Mouse (Mus musculus) liver, embryonic 13.5 days (tissue): ENCODE results near the gene Pea15a. TPM values are rescaled to one million over a fixed set of nuclear protein-coding genes. Genes with fewer than 3 reads are reported as not detected.
A peak's percentile ranks its signal among the peaks of the same experiment; 100 is the strongest.
"Not testable (repeated sequence)": the region's sequence is repeated elsewhere in the genome, so short reads cannot be mapped to it uniquely, and the experiment has no call there.

Experiments used
- ATAC-seq: fragments of 200-750 bp; cut with Nextera tagmentation; 2 replicates; pipeline ENCODE4 v1.8.0; 2017; ENCODE audit warnings: low read depth, mild to moderate bottlenecking, moderate number of reproducible peaks, moderate library complexity
- DNase-seq: peaks from one replicate; pipeline ENCODE4 v3.0.0; 2022
- H3K27ac ChIP-seq: fragments of 300-500 bp; sonication (generic); 2 replicates; pipeline ENCODE4 v1.5.1; 2015; ENCODE audit warnings: moderate library complexity, mild to moderate bottlenecking, inconsistent platforms
- H3K27me3 ChIP-seq: fragments of 300-500 bp; sonication (generic); 2 replicates; pipeline ENCODE4 v1.6.1; 2015; ENCODE audit warnings: mild to moderate bottlenecking, inconsistent platforms
- H3K36me3 ChIP-seq: fragments of 300-500 bp; sonication (generic); 2 replicates; pipeline ENCODE4 v1.6.1; 2015; ENCODE audit warnings: mild to moderate bottlenecking, inconsistent platforms
- H3K4me1 ChIP-seq: fragments of 300-500 bp; sonication (generic); replicated peaks from 2 replicates; pipeline ENCODE4 v1.6.1; 2015; ENCODE audit warnings: inconsistent platforms
- H3K4me2 ChIP-seq: fragments of 300-500 bp; sonication (generic); 2 replicates; pipeline ENCODE4 v1.6.1; 2015; ENCODE audit warnings: inconsistent platforms, mild to moderate bottlenecking, moderate library complexity
- H3K4me3 ChIP-seq: fragments of 300-500 bp; sonication (generic); replicated peaks from 2 replicates; pipeline ENCODE4 v1.5.1; 2015; ENCODE audit warnings: mild to moderate bottlenecking, inconsistent platforms
- H3K9ac ChIP-seq: fragments of 300-500 bp; sonication (generic); 2 replicates; pipeline ENCODE4 v1.6.1; 2015; ENCODE audit warnings: mild to moderate bottlenecking, inconsistent platforms
- H3K9me3 ChIP-seq: fragments of 300-500 bp; sonication (generic); replicated peaks from 2 replicates; pipeline ENCODE4 v1.6.1; 2016; ENCODE audit warnings: inconsistent platforms
- WGBS: fragments of 180-500 bp; shearing (Covaris S2); methylation state at CpG from one replicate; pipeline ENCODE4 v1.1.7; 2015; ENCODE audit not compliant: insufficient replicate concordance; 5-methylcytosine and 5-hydroxymethylcytosine counted together
- polyA plus RNA-seq: library from polyadenylated mRNA; unstranded; fragments of >200 nt; fragmentation: Nextera tagmentation; extraction: Ambion mirVana; gene quantifications from 2 replicates; pipeline ENCODE4 v1.2.1, GENCODE M21; 2015

Gene Pea15a
- polyA plus RNA-seq = 20.9 and 22.2 TPM in 2 replicates

GRCm38 (mm10) chr1:172206141-172206917 lies at the start of gene Pea15a:
Pea15a (minus strand) TSS chr1:172206804.
- H3K36me3 ChIP-seq = peaks cover 4% of the 10 kb centered on the region; the same call in 1 of the 2 replicates
- peak within 1 kb of the TSS; percentile 72 for H3K4me2 ChIP-seq
- H3K27ac ChIP-seq = peak within 1 kb of the TSS; percentile 48; the same call in 1 of the 2 replicates
- peaks cover 17% of the 10 kb centered on the region for H3K27me3 ChIP-seq
- H3K4me1 ChIP-seq = peaks cover 57% of the 10 kb centered on the region
- H3K4me3 ChIP-seq = peak within 1 kb of the TSS; percentile 58
- DNase-seq = peak; percentile 35
- ATAC-seq = peak; percentile 64
- no peaks in the 10 kb centered on the region for H3K9me3 ChIP-seq
- peak within 1 kb of the TSS; percentile 69 for H3K9ac ChIP-seq
- under 1% methylated on average over 39 of the region's 40 CpGs for WGBS

- H3K27ac ChIP-seq = no peak overlapping the region
- no peak overlapping the region for H3K4me3 ChIP-seq
- H3K4me2 ChIP-seq = no peak overlapping the region
- peaks cover 3% of the 10 kb centered on the region for H3K4me1 ChIP-seq
- ATAC-seq (no peak), DNase-seq (no peak)
- peaks cover 41% of the 10 kb centered on the region for H3K27me3 ChIP-seq
- no peak overlapping the region for H3K9ac ChIP-seq
- no peaks in the 10 kb centered on the region for H3K36me3 ChIP-seq
- WGBS = 26% methylated on average over 2 of the region's 2 CpGs
- no peaks in the 10 kb centered on the region for H3K9me3 ChIP-seq
Observed at GRCm38 (mm10) chr1:172247679-172248078, 41.1 kb upstream of the Pea15a start.

GRCm38 (mm10) chr1:172247216-172247615 lies 40.6 kb upstream of the Pea15a start:
- Histone ChIP-seq H3K9me3 (no peaks in the 10 kb centered on the region), H3K27ac (no peak overlapping the region), H3K36me3 (no peaks in the 10 kb centered on the region), H3K4me2 (no peak overlapping the region), H3K9ac (no peak overlapping the region), H3K4me3 (no peak overlapping the region), H3K4me1 (peaks cover 3% of the 10 kb centered on the region), H3K27me3 (peaks cover 45% of the 10 kb centered on the region)
- ATAC-seq = no peak
- 59% methylated on average over 4 of the region's 4 CpGs for WGBS
- no peak for DNase-seq

- H3K27ac ChIP-seq, H3K36me3 ChIP-seq, H3K9ac ChIP-seq, H3K9me3 ChIP-seq, H3K4me1 ChIP-seq, ATAC-seq, DNase-seq: not testable (repeated sequence)
- peak overlapping the region; percentile 25 for H3K4me2 ChIP-seq
- peaks cover 47% of the 10 kb centered on the region for H3K27me3 ChIP-seq
- WGBS = 25% methylated on average over 23 of the region's 23 CpGs
- H3K4me3 ChIP-seq = peak overlapping the region; percentile 11; the same call in 1 of the 2 replicates
Observed at GRCm38 (mm10) chr1:172244645-172245044, 38.0 kb upstream of the Pea15a start.

GRCm38 (mm10) chr1:172243547-172244205 lies 37.1 kb upstream of the Pea15a start:
- H3K9ac ChIP-seq = no peak overlapping the region
- ATAC-seq (no peak), DNase-seq (no peak)
- H3K4me3 ChIP-seq = no peak overlapping the region
- peak overlapping the region; percentile 25; the same call in 1 of the 2 replicates for H3K4me2 ChIP-seq
- peaks cover 3% of the 10 kb centered on the region for H3K4me1 ChIP-seq
- peaks cover 47% of the 10 kb centered on the region for H3K27me3 ChIP-seq
- 24% methylated on average over 16 of the region's 16 CpGs for WGBS
- no peaks in the 10 kb centered on the region for H3K9me3 ChIP-seq
- no peaks in the 10 kb centered on the region for H3K36me3 ChIP-seq
- H3K27ac ChIP-seq = no peak overlapping the region

DNA sequence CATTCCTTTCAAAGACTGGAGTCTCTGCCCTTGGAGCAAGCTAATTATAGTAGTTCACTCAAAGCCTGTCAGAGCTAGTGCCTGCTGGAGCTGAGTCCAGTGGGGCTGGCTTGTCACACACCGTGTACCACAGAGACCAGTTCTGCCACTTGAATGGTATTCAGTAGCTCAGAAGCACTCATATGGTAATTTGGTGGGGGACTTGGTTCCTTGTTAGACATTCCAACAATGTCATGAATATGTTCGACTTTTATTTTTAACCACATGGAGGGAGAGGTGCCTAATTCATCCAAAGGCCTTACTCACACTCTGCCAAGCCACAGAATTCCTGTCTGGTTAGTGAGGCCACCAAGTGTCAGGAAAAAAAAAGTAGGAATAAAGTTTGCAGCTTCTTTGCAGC lies 35.8 kb upstream of the Pea15a start:
- H3K9ac ChIP-seq = no peak overlapping the region
- H3K4me3 ChIP-seq = no peak overlapping the region
- ATAC-seq (no peak), DNase-seq (no peak)
- H3K4me2 ChIP-seq = no peak overlapping the region
- H3K36me3 ChIP-seq = no peaks in the 10 kb centered on the region
- no peaks in the 10 kb centered on the region for H3K9me3 ChIP-seq
- no peak overlapping the region for H3K27ac ChIP-seq
- 50% methylated on average over 2 of the region's 2 CpGs for WGBS
- peaks cover 3% of the 10 kb centered on the region for H3K4me1 ChIP-seq
- H3K27me3 ChIP-seq = peaks cover 46% of the 10 kb centered on the region

- H3K4me2 ChIP-seq = no peak overlapping the region
- H3K27me3 ChIP-seq = peaks cover 36% of the 10 kb centered on the region
- H3K27ac ChIP-seq = no peak overlapping the region
- peaks cover 3% of the 10 kb centered on the region for H3K4me1 ChIP-seq
- DNase-seq (no peak), ATAC-seq (no peak)
- no peak overlapping the region for H3K9ac ChIP-seq
- 26% methylated on average over 6 of the region's 6 CpGs for WGBS
- H3K36me3 ChIP-seq = no peaks in the 10 kb centered on the region
- no peaks in the 10 kb centered on the region for H3K9me3 ChIP-seq
- no peak overlapping the region for H3K4me3 ChIP-seq
Observed at GRCm38 (mm10) chr1:172240945-172241708, 34.5 kb upstream of the Pea15a start.

DNA sequence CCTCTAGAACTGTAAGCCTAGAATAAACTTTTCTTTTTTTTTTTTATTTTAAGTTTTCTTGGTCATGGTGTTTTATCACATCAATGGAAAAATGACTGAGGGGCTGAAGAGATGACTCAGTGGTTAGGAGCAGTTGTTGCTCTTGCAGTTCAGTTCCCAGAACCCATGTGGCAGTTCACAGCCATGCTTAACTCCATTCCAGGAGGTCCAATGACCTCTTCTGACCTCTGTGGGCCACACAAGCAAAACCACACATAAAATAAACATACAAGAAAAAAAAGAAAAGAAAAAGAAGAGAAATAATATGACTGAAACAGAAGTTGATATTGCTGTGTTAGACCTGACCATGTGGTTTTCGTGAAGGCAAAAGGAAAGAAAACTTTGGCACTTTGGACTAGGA lies 22.6 kb upstream of the Pea15a start:
- no peak overlapping the region for H3K4me2 ChIP-seq
- H3K27ac ChIP-seq = no peak overlapping the region
- WGBS = 74% methylated on average over 1 of the region's 1 CpGs
- no peaks in the 10 kb centered on the region for H3K9me3 ChIP-seq
- DNase-seq (no peak), ATAC-seq (no peak)
- H3K27me3 ChIP-seq = no peaks in the 10 kb centered on the region; the same call in 1 of the 2 replicates
- H3K4me1 ChIP-seq = no peaks in the 10 kb centered on the region
- H3K36me3 ChIP-seq = no peaks in the 10 kb centered on the region
- H3K9ac ChIP-seq = no peak overlapping the region
- no peak overlapping the region for H3K4me3 ChIP-seq

GRCm38 (mm10) chr1:172228209-172228608 lies 21.6 kb upstream of the Pea15a start:
- Histone ChIP-seq H3K27me3 (no peaks in the 10 kb centered on the region; the same call in 1 of the 2 replicates), H3K9me3 (no peaks in the 10 kb centered on the region), H3K36me3 (no peaks in the 10 kb centered on the region), H3K4me3 (no peak overlapping the region), H3K9ac (no peak overlapping the region), H3K4me2 (no peak overlapping the region), H3K27ac (no peak overlapping the region), H3K4me1 (no peaks in the 10 kb centered on the region)
- DNase-seq (no peak), ATAC-seq (no peak)
- WGBS = 49% methylated on average over 2 of the region's 2 CpGs

- no peak overlapping the region for H3K4me3 ChIP-seq
- no peak for ATAC-seq
Observed at GRCm38 (mm10) chr1:172221297-172222063, 14.9 kb upstream of the Pea15a start.

More at GRCm38 (mm10) chr1:172221297-172222063, 14.9 kb upstream of the Pea15a start:
- Histone ChIP-seq H3K36me3 (no peaks in the 10 kb centered on the region), H3K27ac (peak overlapping the region; percentile 43; the same call in 1 of the 2 replicates), H3K9ac (no peak overlapping the region), H3K27me3 (no peaks in the 10 kb centered on the region), H3K4me2 (no peak overlapping the region), H3K9me3 (no peaks in the 10 kb centered on the region), H3K4me1 (peaks cover 9% of the 10 kb centered on the region)
- 61% methylated on average over 11 of the region's 11 CpGs for WGBS
- no peak for DNase-seq
